Mouse (Mus musculus) MEL (cell line): ENCODE measurements around the gene Vav2.

Source experiments
- CHD1 ChIP-seq: IDR thresholded peaks from 2 replicates; pipeline ENCODE4 v1.6.1; 2012; ENCODE audit warnings: low read depth, mild to moderate bottlenecking, inconsistent platforms, low read length, improper control_type of control experiment
- CHD2 ChIP-seq: IDR thresholded peaks from 2 replicates; pipeline ENCODE4 v1.6.1; 2011; ENCODE audit warnings: low read length, improper control_type of control experiment
- CTCF ChIP-seq, 3 experiments: IDR thresholded peaks in 2 of 3; conservative IDR thresholded peaks in 1 of 3; 2 replicates each; pipeline ENCODE4 v1.5.1; 2011 to 2012; ENCODE audit warnings: low read length in 3 of 3, low read depth in 2 of 3, mild to moderate bottlenecking in 2 of 3, improper control_type of control experiment in 1 of 3, inconsistent platforms in 1 of 3, mixed read lengths in 1 of 3, moderate library complexity in 1 of 3; ENCODE audit not compliant: control insufficient read depth in 1 of 3, insufficient read depth in 1 of 3, poor library complexity in 1 of 3, severe bottlenecking in 1 of 3
- ELF1 ChIP-seq: IDR thresholded peaks from 2 replicates; pipeline ENCODE4 v1.6.1; 2014; ENCODE audit warnings: low read depth, mild to moderate bottlenecking, inconsistent platforms, low read length, improper control_type of control experiment, moderate library complexity
- ETS1 ChIP-seq: IDR thresholded peaks from 2 replicates; pipeline ENCODE4 v1.6.1; 2012; ENCODE audit warnings: low read depth, mild to moderate bottlenecking, inconsistent platforms, low read length, improper control_type of control experiment, moderate library complexity
- GATA1 ChIP-seq: IDR thresholded peaks from 2 replicates; pipeline ENCODE4 v1.6.1; 2011; ENCODE audit warnings: low read depth, low read length, improper control_type of control experiment
- POLR2A ChIP-seq, 2 experiments: IDR thresholded peaks; 2 replicates each; pipeline ENCODE4 v1.6.1; 2011 to 2012; ENCODE audit warnings: low read length in 2 of 2, mild to moderate bottlenecking in 2 of 2, control low read depth in 1 of 2, improper control_type of control experiment in 1 of 2, low read depth in 1 of 2, moderate library complexity in 1 of 2; ENCODE audit not compliant: control insufficient read depth in 1 of 2, insufficient read depth in 1 of 2, poor library complexity in 1 of 2
- POLR2AphosphoS2 ChIP-seq: IDR thresholded peaks from 2 replicates; pipeline ENCODE4 v1.6.1; 2011; ENCODE audit warnings: low read length, improper control_type of control experiment
- RAD21 ChIP-seq: IDR thresholded peaks from 2 replicates; pipeline ENCODE4 v1.6.1; 2011; ENCODE audit warnings: mild to moderate bottlenecking, low read depth, low read length, improper control_type of control experiment
- RCOR1 ChIP-seq: IDR thresholded peaks from 2 replicates; pipeline ENCODE4 v1.6.1; 2012; ENCODE audit warnings: low read depth, mild to moderate bottlenecking, inconsistent platforms, low read length, improper control_type of control experiment
- TCF12 ChIP-seq: IDR thresholded peaks from 2 replicates; pipeline ENCODE4 v1.6.1; 2014; ENCODE audit warnings: low read depth, mild to moderate bottlenecking, inconsistent platforms, low read length, improper control_type of control experiment, moderate library complexity

- TF ChIP-seq ELF1 (no peak), GATA1 (no peak), POLR2A (IDR thresholded peaks at IDR 0.05; ENCODE audit: control insufficient read depth in 1 of 2, insufficient read depth in 1 of 2, low read depth in 1 of 2, low read length in 2 of 2, poor library complexity in 1 of 2) (no peak), CTCF (IDR thresholded peaks at IDR 0.05 in 2 of 3, conservative IDR thresholded peaks at IDR 0.05 in 1 of 3; ENCODE audit: control insufficient read depth in 1 of 3, insufficient read depth in 1 of 3, low read depth in 2 of 3, low read length in 3 of 3, poor library complexity in 1 of 3, severe bottlenecking in 1 of 3) (no peak), ETS1 (no peak), RAD21 (no peak), CHD1 (no peak), CHD2 (no peak), RCOR1 (no peak), TCF12 (no peak), POLR2AphosphoS2 (no peak)
These were observed 12.7 kb downstream of the Vav2 start for GRCm38 (mm10) chr2:27413936-27414657.
